Mouse (Mus musculus) right cerebral cortex, postnatal 36 days (tissue): ENCODE data around the gene Adrb1.

ENCODE experiments used
- DNase-seq, 2 experiments: peaks; one replicate each; pipeline ENCODE4 v3.0.0; 2022; ENCODE audit warnings: low spot score in 2 of 2, mixed read lengths in 1 of 2

Adrb1 gene

DNA sequence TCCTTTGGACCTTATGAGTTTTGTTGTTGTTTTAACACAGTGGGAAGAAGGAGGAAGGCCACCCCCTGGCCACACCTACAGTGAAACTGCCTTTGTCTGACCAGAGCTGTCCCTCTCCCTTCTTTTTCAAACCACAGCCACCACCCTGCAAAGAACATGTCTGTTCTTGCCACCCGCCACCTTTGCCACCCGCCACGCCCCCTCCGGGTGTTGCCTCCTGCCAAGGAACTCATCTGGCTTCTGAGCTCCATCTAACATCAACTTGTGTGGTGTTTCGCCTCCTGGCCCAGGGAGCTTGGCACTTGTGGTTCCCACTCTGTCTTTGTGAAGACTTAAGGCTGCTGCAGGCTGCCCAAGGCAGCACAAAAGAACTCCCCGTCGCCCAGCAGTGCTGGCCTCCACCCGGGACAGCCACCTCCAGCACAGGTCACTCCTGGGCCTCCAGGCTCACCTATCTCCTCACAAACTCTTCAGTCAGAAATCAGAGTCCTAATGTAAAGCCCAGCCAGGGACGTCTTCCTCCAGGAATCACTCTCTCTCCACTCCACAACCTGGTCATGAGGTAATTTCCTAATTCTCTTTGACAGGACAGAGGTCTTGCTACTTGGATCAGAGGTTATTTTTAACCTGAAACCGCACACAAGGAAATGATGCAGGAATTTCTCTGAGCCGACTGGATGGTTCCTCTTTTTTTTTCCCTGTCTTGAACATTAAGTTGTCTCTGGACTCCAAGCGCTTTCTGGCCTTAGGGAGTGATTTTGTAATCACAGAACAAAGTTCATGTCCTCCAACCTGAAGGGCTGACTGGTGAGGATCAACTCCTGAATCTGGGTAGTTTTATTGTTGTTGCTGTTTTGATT lies 18.5 kb upstream of the Adrb1 start:
- DNase-seq: no peak

DNA sequence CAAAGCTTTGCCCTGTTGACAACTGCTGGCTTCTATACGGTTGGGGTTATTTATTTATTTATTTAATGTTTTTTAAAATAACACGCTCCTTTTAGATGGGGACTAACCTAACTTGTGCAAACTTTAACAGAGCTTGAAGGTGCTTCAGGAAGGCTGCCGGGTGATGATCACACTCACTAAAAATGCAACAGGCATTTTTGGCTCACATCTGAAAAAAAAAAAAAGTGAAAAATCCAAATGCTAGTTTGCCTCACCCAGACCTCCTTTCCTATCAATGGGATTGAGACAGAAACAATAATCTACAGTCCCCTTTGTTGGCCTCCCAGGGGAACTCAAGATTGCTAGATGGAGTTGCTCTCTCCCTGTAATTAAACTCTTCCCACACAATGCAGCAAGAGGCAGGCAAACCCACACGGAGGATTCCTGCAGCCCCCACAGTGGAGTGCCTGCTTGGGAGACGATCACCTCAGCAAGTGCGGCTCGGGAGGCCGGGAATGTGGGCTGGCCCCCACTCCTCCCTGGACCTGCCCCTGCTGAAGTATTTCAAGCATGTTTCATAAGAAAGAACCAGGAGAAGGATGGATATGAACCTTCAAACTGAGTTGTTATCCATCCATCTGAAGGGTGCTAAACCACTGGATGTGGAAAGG lies 16.8 kb upstream of the Adrb1 start:
- no peak for DNase-seq

- no peak for DNase-seq
These were observed 13.2 kb upstream of the Adrb1 start for GRCm38 (mm10) chr19:56708794-56709193.

- DNase-seq: peak; percentile 76 to 87
These were observed 11.7 kb upstream of the Adrb1 start for GRCm38 (mm10) chr19:56710131-56710905.

GRCm38 (mm10) chr19:56713613-56714012 lies 8.4 kb upstream of the Adrb1 start:
- no peak for DNase-seq

DNA sequence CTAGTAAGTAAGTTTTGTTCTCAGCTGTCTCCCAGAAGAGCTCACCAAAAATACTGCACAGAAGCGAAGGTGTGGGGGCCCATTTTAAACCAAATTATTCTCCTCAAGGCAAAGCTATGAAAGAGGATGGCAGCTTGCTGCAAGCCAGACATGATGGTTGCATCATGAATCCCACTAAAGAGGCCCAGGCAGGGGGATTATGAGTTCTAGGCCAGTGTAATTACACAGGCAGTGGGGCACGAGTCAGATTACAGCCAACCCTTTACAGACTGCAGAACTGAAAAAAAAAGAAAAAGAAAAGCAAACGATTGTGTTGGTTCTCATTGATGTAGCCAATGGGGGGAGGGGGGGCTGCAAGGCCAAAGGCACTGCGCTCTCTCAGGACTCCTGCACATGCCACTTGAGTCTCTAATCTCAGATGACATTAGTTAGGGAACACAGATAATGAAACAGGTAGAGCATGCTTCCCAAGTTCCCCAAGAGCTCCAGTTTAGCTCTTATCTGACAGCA lies 7.3 kb upstream of the Adrb1 start:
- no peak for DNase-seq

- no peak for DNase-seq
These were observed 4.0 kb upstream of the Adrb1 start for GRCm38 (mm10) chr19:56718046-56718445.

GRCm38 (mm10) chr19:56720882-56721281 lies 1.1 kb upstream of the Adrb1 start:
- DNase-seq: no peak

DNA sequence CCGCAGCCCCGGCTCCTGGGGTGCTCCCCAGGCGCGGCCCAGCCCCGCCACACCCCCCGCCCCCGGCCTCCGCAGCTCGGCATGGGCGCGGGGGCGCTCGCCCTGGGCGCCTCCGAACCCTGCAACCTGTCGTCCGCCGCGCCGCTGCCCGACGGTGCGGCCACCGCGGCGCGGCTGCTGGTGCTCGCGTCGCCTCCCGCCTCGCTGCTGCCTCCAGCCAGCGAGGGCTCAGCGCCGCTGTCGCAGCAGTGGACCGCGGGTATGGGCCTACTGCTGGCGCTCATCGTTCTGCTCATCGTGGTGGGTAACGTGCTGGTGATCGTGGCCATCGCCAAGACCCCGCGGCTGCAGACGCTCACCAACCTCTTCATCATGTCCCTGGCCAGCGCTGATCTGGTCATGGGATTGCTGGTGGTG lies 300 bp downstream of the Adrb1 start:
- no peak for DNase-seq

- peak in 1 of 2 experiments; percentile 63 for DNase-seq
These were observed 822 bp downstream of the Adrb1 start for GRCm38 (mm10) chr19:56722711-56723330.

GRCm38 (mm10) chr19:56723331-56724125 lies 1.5 kb downstream of the Adrb1 start:
- no peak for DNase-seq

GRCm38 (mm10) chr19:56724126-56724597 lies 2.2 kb downstream of the Adrb1 start:
- DNase-seq: no peak

DNA sequence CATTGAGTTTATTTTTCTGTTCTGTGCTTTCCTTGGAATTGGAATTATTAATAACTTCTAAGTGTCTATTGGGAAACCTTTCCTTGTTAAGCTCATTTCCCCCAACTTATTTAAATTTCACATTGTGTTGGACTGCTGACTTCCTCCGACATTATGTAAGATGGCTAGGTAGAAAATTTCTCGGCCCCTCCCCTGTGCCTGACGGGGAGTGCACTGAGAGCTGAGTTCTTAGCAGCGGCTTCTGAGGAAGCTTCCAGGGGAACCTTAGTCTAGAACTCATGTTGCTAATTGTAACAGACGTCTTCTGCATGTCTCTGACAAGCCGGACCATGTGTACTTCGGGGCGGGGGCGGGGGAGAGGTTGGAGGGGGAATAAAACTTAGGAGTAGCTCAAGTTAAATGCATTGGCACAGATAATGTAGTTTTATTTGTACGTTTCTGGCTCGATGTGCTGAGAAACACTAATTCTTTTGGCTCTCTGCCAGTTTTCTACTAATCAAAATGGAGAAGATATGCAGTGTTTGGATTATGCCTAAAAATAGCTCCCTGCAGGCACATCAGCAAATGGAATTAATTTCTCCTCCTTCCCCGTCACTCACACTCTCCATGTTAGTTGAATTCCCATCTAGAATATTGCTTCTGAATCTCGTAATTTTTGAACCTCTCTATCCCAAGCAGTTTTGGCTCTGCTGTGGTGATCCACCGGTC lies 5.3 kb downstream of the Adrb1 start:
- DNase-seq: no peak

- no peak for DNase-seq
These were observed 12.1 kb downstream of the Adrb1 start for GRCm38 (mm10) chr19:56734033-56734572.

DNA sequence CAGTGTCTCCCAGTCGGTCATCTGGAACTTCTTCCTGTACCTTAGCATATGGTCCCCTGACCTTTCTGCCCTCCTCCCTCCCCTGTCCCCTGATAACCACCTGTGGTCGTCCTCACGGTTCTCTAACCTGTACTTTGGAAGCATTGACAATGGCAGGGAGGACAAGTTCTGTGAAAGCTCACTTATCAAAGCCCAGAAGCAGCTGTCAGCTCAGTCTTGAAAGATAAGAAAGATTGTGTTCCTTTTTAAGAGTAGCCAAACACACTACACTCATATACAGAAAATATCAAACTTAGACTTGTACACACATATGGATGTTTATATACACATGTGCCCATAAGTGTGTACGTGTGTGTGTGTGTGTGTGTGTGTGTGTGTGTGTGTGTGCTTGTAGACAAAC lies 13.7 kb downstream of the Adrb1 start:
- DNase-seq: no peak

DNA sequence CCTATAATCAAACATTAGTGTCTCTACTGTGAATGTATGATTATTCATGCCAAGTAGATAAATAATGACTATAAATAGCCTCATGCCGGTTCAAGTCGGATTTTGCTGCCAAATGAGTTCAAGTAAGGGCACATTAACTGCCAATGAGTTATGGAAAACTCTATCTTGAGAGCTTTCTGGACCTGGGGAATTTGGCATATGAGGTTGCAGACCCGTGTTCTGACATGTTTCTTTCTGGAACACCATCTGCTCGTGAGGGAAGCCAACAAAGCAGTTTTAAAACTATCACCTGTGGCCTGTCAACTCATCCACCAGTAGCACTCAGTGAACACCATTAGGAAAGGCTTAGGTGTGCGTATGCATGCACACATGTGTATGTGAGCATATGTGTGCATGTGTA lies 14.3 kb downstream of the Adrb1 start:
- DNase-seq: no peak

DNA sequence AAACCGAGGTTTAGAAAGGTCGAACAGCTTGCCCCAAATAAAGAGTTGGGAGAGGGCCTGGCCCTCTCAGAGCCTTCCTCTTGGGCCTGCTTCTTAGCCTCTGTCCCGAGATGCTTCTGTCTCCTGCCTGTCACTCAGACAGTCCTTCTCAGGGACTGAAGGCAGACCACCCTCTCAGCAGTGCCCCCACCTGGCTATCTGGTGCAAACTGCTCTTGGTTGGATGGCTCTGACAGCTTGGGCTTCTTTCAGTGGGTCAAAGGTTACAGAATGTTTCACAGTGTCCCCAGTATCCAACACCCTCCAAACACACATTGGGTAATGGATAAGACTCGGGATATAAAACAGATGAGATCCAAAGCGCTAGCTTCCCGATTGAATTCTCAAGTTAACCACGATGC lies 23.1 kb downstream of the Adrb1 start:
- no peak for DNase-seq

GRCm38 (mm10) chr19:56745528-56745927 lies 23.5 kb downstream of the Adrb1 start:
- DNase-seq: no peak

DNA sequence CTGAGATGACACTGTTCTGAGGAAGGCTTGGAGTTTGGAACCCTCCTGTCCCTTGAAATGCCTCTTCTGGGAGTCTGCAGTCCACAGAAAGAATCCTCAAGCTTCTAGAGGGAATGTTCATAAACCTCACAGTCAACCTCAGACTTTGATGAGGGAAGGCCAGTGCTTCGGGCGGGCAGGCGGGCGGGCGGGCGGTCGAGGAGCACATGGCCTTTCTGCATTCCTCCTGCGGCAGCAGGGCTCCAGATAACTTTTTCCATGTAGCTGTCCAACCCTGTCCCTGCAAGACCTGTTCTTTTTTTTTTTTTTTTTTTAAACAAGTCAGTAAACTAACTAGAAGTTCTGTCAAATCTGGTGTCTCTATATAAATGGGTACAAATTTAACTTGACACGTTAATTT lies 24.6 kb downstream of the Adrb1 start:
- no peak for DNase-seq

- DNase-seq: no peak
These were observed 25.9 kb downstream of the Adrb1 start for GRCm38 (mm10) chr19:56747878-56748277.
